Mouse (Mus musculus) retina, postnatal 7 days (tissue): ENCODE measurements around the gene Hinfp.
"Not testable (repeated sequence)": the region's sequence is repeated elsewhere in the genome, so short reads cannot be mapped to it uniquely, and the experiment has no call there.

ENCODE experiments used
- DNase-seq: peaks from one replicate; pipeline ENCODE4 v3.0.0-alpha.2; 2012; ENCODE audit warnings: low read depth, low spot score

Gene Hinfp

DNA sequence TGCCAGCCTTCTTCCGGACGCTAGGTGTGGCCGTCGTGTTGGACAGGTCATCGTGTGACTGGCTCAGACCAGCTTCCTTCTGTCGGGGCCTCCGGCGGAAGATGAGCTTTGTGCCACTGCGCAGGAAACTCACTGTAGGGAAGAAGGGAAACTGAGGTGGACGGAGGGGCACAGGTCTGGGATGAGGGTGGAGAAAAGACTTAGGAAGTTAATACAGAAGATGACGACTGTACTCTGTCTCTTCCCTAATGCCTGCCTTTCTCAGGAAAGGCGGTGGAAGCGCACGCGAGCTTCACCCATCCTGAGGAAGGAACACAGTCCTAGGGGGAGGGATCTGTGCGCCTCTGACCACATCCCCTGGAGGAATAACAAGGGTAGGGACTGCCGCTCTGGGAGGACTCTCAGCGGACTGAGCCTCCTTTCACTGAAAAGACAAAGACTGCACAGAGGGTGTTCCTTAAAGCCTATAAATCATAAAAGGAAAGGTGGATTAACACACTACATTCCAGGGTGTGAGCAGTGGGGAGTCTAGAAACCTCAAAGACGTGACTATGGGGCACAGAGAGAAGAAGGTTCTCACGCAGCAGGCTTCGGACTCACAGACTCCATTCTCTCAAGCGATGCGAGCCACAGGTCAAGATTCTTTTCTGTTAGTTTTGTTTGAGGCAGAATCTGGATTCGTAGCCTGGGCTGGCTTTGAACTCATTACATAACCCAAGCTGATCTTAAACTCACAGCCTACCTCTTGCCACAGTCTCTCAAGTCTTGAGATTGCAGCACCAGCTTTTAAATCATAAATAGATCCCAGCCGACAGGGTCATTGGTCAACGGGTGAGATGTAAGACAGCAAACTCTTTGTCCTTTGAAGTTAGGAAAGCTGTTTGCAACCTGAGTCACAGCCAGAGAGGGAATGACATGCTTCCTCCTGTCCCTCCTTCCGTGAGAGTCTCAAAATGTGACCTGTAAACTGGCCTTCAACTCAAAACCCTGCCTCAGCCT is 6.0 kb upstream of the Hinfp start:
- no peak for DNase-seq

DNA sequence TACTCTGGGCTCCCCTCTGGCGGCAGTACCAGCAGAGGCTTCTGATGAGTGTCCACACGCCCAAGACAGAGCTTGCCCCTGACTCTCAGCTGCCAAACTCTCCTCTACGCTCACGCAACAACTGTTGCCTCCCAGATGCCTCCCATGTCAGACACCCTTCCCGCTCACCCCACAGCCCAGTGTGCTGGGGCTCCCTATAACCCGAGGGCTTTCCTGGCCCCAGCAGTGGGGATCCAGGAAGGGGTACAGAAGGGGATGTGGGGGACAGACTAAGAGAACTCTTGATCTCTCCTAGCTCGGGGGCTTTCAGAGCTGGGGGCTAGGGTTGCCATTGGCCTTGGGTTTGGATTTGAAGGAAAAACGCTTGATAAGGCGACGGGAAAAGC is 5.3 kb upstream of the Hinfp start:
- DNase-seq, result no peak

DNA sequence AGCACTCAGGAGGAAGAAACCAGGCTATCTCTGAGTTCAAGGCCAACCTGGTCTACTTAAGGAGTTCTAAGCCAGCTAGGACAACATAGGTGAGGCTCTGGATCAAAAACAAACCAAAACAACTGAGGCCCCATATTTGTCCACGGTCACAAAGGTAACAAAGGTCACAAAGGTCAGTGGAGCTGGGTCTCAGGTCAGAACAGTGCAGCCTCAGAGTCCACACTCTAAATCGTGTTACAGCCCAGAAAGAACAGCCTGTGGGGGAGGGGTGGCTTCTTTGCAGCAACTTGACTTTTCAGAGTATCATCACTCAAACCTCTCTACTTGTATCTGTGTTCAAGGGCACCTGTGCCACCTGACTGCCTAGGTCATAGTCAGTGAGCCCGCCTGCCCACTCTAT is 4.3 kb upstream of the Hinfp start:
- DNase-seq, result no peak

DNA sequence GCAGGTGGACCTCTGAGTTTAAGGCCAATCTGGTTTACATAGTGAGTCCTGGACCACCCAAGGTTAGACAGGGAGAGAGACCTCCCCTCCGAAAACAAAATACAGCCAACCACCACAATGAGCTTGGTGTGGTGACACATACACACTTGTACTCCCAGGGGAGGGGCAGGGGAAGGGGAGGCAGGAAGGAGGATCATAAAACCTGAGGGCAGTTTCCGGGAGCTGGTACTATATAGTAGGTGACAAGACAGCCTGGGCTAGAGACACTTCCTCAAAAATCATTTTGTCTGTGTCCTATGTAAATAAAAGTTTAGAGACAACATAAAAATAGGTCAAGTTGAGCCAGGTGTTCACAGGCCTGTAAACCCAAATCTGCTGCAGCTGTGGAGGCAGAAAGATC is 1.8 kb upstream of the Hinfp start:
- no peak for DNase-seq

- no peak for DNase-seq
Measured at GRCm38 (mm10) chr9:44306532-44306931, 1.1 kb upstream of the Hinfp start.

GRCm38 (mm10) chr9:44300001-44300400 is 5.5 kb downstream of the Hinfp start:
- DNase-seq, result not testable (repeated sequence)

DNA sequence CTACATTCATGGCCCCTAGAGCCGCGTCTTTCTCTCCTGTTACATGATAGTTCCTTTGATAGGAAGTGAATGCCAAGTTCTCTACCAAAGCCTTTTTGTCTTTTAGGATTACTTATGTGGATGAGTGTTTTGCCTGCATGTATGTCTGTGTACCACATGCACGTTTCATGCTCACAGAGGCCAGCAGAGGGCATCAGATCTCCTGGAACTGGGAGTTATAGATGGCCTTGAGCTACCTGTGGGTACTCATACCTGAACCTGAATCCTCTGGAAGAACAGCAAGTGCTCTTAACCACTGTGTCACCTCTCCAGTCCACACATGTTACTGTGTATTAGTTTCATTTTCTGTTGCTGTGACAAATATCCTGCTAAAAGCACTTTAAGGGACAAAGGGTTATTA is 13.0 kb downstream of the Hinfp start:
- DNase-seq, result no peak

DNA sequence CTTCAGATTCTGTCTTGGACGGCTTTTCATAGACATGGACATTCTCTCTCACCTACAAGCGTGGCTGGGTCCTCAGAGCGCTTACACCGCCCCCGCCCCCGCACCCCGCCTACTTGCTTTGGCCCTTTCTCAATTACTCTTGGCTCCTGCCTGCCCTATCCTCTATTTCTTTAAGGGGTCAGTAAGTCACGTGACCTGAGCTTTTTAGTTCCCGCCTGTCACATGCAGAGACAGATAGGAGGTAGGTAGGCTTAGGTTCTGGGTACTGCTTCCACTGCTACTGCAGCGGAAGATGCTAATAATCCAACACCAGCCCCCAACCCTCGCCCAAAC is 16.5 kb downstream of the Hinfp start:
- no peak for DNase-seq

GRCm38 (mm10) chr9:44288076-44288958 is 17.2 kb downstream of the Hinfp start, which contains the start of gene Abcg4:
TSS of gene Abcg4 (minus strand) at chr9:44288615.
- DNase-seq, result no peak

DNA sequence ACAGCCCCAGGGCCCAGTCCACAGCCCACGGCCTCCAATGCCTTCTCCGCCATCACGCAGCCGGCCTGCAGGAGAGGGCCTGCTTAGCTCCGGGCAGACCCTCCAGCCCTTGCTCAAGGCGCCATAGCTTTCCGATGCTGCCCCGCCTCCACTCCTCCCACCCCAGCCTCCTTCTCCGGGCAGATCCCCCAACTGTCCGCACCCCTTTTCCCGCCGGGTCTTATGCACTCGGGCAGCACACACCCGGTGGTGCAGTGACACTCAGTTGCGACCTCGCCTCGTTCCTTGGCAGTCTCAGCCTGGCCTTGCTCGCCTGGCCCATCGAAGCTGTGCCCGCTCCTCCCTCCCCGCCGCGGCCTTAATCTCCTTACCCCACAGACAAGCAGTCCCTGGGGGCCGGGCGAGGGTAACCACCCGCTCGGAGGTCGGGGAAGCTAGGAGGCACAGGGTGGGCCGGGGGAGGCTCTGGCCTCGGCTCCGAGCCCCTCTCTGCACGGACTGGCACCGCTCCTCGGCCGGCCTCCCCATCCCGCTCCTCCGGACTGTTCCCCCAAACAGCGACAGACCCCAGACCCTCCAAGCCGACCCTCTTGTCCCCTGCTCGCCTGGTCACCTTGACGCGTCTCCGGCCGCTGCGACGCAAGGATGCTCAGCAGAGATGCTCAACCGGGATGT is 17.9 kb downstream of the Hinfp start:
- DNase-seq, result peak; percentile 60

DNA sequence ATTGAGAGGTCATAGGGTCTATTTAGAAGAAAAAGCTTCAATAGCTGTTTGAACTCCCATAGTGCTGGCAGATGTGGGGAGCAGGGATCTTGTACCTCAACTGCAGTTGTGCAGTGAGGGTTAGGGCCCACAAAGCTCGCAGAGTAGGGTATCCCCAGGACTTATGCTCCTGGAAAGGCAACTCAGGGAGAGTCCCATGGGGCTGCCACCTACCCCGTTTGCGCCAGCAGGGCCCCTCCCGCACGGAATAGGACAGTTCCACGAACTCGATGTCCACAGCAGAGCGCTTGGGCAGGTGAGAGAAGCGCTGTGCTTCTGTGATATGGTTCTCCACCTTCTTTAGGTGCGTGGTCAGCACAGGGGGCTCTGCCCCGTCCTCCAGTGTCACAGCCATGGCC is 18.5 kb downstream of the Hinfp start:
- no peak for DNase-seq

- DNase-seq, result no peak
Measured at GRCm38 (mm10) chr9:44286256-44286850, 19.1 kb downstream of the Hinfp start.

DNA sequence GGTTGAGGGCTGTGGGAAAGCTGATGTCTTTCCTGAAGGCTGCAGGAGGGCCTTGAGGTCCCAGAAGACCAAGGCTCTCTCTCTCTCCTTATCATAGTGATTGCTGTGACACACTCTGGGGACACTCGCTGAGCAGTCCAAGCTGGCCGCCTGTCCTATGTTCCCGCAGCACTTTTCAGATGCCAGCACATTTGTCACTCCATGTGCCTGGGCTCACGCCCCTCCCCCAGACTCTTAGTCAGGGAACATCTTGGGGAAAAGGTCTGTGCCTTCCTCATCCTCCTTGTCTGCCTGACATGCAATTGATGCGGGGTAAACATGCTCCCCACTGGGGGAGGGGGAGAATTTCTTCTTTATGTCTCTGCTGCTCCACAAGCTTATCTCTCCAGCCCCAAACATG is 22.3 kb downstream of the Hinfp start:
- DNase-seq, result no peak

GRCm38 (mm10) chr9:44269973-44270372 is 35.5 kb downstream of the Hinfp start:
- no peak for DNase-seq

DNA sequence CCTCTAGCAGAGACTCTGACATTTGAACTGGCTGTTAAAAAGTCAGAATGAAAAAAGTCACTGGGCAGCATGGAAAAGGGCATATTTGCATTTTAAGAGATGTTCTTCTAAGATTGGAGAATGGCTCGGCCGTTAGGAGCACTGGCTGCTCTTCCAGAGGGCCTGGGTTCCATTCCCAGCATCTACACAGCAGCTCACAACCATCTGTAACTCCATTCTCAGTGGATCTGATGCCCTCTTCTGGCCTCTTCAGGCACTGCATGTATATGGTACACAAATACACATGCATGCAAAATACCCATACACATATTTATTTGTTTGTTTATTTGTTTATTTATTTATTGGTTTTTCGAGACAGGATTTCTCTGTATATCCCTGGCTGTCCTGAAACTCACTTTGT is 36.4 kb downstream of the Hinfp start:
- DNase-seq, result no peak

GRCm38 (mm10) chr9:44268432-44268831 is 37.0 kb downstream of the Hinfp start, which contains the start of gene Nlrx1:
TSS of gene Nlrx1 (minus strand) at chr9:44268599.
- no peak for DNase-seq

DNA sequence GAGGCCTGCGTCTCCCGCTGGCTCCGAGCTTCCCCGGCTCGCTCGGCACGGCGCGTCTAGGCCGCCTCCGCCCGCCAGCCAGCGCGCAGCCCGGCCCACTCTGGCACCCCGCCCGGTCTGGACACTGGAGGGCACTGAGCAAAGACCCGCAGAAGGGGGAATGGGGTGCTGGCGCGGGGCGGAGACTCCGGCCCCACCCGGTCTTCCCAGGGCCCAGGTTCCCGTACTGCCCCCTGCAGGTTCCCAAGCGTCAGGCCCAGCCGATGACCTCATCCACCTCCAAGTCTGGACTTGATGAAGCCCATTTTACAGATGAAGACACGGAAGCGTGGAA is 37.5 kb downstream of the Hinfp start:
- peak; percentile 67 for DNase-seq

DNA sequence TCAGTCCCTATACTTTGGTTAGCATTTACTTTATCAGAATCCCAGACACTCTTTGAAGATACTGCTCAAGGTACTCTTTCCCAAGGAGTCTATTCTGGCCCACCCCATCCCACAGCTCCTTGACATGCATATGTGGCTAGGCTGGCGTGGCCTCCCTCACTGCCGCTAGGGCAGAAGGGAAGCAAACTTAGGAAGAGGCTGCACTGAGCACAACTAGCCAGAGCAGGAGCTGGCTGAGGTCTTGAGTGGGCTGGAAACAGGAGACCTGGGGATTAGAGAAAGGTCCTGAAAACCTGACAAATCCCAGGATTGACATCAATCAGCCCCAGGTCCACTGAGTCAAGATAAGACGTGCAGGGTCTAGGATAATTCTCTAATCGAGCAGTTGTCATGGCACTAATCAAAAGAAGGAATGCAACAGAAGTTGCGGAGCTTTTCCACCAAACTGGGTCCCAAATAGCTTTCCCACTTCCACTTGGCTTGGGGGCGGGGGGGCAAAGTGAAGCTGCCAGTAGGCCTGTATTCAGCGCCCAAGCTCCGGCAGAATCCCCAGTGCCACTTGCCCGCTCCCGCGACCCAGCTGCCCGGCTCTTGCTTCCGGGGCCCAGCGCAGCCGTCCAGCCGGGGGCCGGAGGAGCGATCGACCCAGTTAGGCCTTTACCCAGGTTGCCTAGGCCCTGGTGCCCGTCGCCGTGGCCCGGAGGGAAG is 38.0 kb downstream of the Hinfp start:
- no peak for DNase-seq

GRCm38 (mm10) chr9:44266478-44267226 is 38.8 kb downstream of the Hinfp start:
- DNase-seq, result no peak

GRCm38 (mm10) chr9:44261388-44261787 is 44.1 kb downstream of the Hinfp start:
- DNase-seq, result no peak
